Comparison of ENCODE assay signal across 23 mouse cellular contexts in the genomic region with DNA sequence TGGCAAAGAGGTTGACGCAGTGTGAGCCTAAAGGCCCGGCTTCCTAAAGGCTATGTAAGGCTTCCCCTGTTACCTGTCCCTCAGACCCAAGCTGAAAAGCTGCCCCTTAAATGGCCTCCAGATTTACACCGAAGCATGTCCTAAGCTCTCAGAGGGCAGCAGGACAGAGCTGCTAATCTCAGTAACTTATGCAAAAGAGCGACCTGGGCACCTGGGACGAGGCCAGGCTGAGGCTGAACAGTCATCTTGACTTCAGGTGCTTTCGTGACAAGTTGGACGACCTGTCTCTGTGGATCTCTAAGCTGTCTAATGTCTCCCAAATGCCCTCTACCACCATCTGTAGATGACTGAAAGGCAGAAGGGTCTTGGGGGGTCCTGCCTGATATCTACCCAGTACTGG. TPM values are rescaled to one million over a fixed set of nuclear protein-coding genes. Genes with fewer than 3 reads are reported as not detected.
A peak's percentile ranks its signal among the peaks of the same experiment; 100 is the strongest.
DNase-seq lines count a peak whose midpoint lies in the region; ATAC-seq lines count a peak whose summit lies in the region.
"Had no signal": no experiment of that assay in that cellular context is flagged by ENCODE, and none has a peak within 500 bp of the region (broad histone marks: within the 10 kb centered on the region; RNA-seq: fewer than 3 reads in every experiment).

No protein-coding gene starts in this region.

- H3K4me3 ChIP-seq in kidney, embryonic 16.5 days (ENCODE audit: low read length) = no peak overlapping the region
- H3K4me3 ChIP-seq: embryonic facial prominence, embryonic 10.5 days; embryonic facial prominence, embryonic 12.5 days; forebrain, embryonic 13.5 days had no signal

- 81% methylated on average over 7 of the region's 7 CpGs for WGBS in kidney, embryonic 16.5 days

- no peaks in the 10 kb centered on the region for H3K36me3 ChIP-seq in kidney, embryonic 16.5 days (ENCODE audit: insufficient read depth, low read length)
- H3K36me3 ChIP-seq: embryonic facial prominence, embryonic 10.5 days; embryonic facial prominence, embryonic 12.5 days; G1E had no signal

- H3K4me2 ChIP-seq in kidney, embryonic 16.5 days (replicated peaks; ENCODE audit: low read depth, low read length) = no peak overlapping the region
- H3K4me2 ChIP-seq: embryonic facial prominence, embryonic 12.5 days; forebrain, embryonic 13.5 days had no signal

- H3K4me1 ChIP-seq in kidney, embryonic 16.5 days (ENCODE audit: insufficient read depth, low read length) = peaks cover 20% of the 10 kb centered on the region
- H3K4me1 ChIP-seq: embryonic facial prominence, embryonic 12.5 days; forebrain, embryonic 13.5 days had no signal

- no peak for ATAC-seq in kidney, embryonic 16.5 days (ENCODE audit: low FRiP score, low TSS enrichment)
- ATAC-seq: activated CD4-positive, CD25-positive, alpha-beta regulatory T cell, adult 4 months; CD4-positive, CD25-positive, alpha-beta regulatory T cell, adult 4 months; forebrain, embryonic 13.5 days; Patski had no signal

- no peak overlapping the region for H3K9ac ChIP-seq in kidney, embryonic 16.5 days (replicated peaks; ENCODE audit: low read length)
- H3K9ac ChIP-seq: embryonic facial prominence, embryonic 12.5 days; forebrain, embryonic 13.5 days had no signal

- peak; percentile 55 for DNase-seq in kidney, adult 11 months
- peak; percentile 63 for DNase-seq in kidney, adult 9 months
- no peak for DNase-seq in kidney, adult 18-20 months
- DNase-seq in kidney, postnatal 25 days = peak; percentile 58 to 74
- no peak for DNase-seq in kidney, postnatal 4 days
- peak; percentile 30 for DNase-seq in retina, adult 2 months (ENCODE audit: low read depth, low spot score)
- no peak for DNase-seq in retina, embryonic 14.5 days (ENCODE audit: low spot score)
- DNase-seq: adrenal gland, adult 8-10 months; adrenal gland, postnatal 14 days; adrenal gland, postnatal 36 days; B cell, adult 2 months; cerebellum, adult 11-12 months; cerebellum, adult 2 months; cerebellum, adult 9-10 months; cerebellum, postnatal 25 days had no signal

- peaks cover 18% of the 10 kb centered on the region for H3K27me3 ChIP-seq in kidney, embryonic 16.5 days (ENCODE audit: insufficient read depth, low read length)
- H3K27me3 ChIP-seq: Patski had no signal

- no peaks in the 10 kb centered on the region for H3K9me3 ChIP-seq in kidney, embryonic 16.5 days (ENCODE audit: low read length)
- H3K9me3 ChIP-seq: embryonic facial prominence, embryonic 10.5 days; embryonic facial prominence, embryonic 12.5 days; forebrain, embryonic 13.5 days; G1E had no signal

- no peak overlapping the region for H3K27ac ChIP-seq in kidney, embryonic 16.5 days (ENCODE audit: low read length)
- H3K27ac ChIP-seq: embryonic facial prominence, embryonic 10.5 days; embryonic facial prominence, embryonic 12.5 days; forebrain, embryonic 13.5 days had no signal

RNA-seq across cellular contexts. Expression of gene Wnt9b, which starts 17.3 kb away (rescaled TPM):
- polyA plus RNA-seq in kidney, embryonic 16.5 days (2015; fragmentation: Nextera tagmentation; extraction: Ambion mirVana) = 8.9 and 10.0 TPM in 2 replicates
- polyA plus RNA-seq: activated CD4-positive, CD25-positive, alpha-beta regulatory T cell, adult 4 months; CD4-positive, CD25-positive, alpha-beta regulatory T cell, adult 4 months; G1E; Patski had no signal

RNA-seq across cellular contexts. Expression of gene Gosr2, which starts 34.6 kb away (rescaled TPM):
- polyA plus RNA-seq in kidney, embryonic 16.5 days (2015; fragmentation: Nextera tagmentation; extraction: Ambion mirVana) = 91.1 and 92.2 TPM in 2 replicates

RNA-seq across cellular contexts. Expression of gene Wnt3, which starts 41.6 kb away (rescaled TPM):
- not detected in 2 replicates for polyA plus RNA-seq in kidney, embryonic 16.5 days (2015; fragmentation: Nextera tagmentation; extraction: Ambion mirVana)
- polyA plus RNA-seq: G1E, Patski had no signal

Comparison
In these comparisons a context has a peak if more than half of its experiments do, and no peak if none do; other contexts are left out.
1. DNase-seq: peak in kidney, adult 11 months (single experiment), kidney, adult 9 months (single experiment), kidney, postnatal 25 days (2 of 2) and retina, adult 2 months (single experiment); none in kidney, adult 18-20 months (single experiment), kidney, postnatal 4 days (0 of 2) and retina, embryonic 14.5 days (single experiment).